Mouse (Mus musculus): ENCODE measurements around the gene Eml6.

DNA sequence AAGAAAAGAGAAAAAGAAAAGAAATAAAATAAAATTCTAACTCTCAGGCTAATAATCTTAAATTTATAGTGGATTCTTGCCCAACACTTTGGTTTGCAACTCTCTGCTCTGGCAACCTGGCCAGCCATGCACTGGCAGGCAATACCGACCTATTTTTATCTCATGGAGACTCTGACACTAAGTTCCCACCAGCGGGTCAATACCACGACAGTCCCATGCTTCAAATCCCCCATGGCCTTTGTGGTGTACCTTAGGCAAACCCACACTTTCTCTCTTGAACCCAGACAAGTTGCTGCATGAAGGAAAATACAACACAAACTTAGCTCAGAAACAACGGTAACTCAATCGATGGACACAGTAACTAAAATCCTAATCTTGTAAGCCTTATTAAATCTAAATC, 66.5 kb downstream of the Eml6 start:
- TF ChIP-seq CTCF (conservative IDR thresholded peaks at IDR 0.05; ENCODE audit: insufficient read depth, insufficient read length, low read depth, low read length), result no peak
- TF ChIP-seq POLR2A (IDR thresholded peaks at IDR 0.05; ENCODE audit: low read depth, low read length), result no peak

Measured in kidney, adult 2 months (tissue).